Mouse (Mus musculus): ENCODE results near the gene Sftpd.

The Sftpd gene

DNA sequence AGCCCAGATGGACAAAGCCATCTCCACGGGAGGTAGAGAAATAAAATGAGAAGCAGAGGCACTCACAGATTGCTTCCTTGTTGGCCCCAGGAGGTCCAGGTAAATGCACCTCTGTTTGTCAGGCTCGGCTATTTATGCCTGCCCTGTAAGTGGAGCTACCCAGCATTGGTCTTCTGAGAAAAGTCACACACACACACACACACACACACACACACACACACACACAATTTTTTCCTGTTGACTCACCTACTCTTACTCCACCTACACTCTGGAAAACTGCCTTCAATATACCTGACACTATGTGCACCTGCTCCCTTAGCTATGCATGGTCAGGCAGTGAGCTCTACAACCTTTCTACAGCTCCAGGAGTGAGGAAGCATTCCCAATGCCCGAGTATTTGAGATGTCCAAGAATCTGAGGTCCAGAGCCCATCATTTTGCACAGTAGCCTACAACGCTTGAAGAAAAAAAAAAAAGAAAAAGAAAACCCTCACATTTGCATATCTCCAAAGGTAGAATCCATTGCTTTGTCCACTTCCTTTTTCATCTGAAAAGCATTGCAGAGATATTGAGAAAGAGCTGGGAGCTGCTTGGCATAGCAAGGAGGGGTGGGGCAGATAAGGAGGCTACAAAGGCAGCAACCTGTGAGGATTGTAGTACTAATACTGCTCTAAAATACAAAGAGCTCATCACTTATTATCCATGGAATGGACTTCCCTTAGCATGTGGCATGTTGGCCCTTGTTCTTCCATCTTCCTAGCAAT, at the start of gene Sftpd:
Sftpd (minus strand) TSS at position 91 of the 763 bp plus-strand sequence.
- no peak for DNase-seq

DNA sequence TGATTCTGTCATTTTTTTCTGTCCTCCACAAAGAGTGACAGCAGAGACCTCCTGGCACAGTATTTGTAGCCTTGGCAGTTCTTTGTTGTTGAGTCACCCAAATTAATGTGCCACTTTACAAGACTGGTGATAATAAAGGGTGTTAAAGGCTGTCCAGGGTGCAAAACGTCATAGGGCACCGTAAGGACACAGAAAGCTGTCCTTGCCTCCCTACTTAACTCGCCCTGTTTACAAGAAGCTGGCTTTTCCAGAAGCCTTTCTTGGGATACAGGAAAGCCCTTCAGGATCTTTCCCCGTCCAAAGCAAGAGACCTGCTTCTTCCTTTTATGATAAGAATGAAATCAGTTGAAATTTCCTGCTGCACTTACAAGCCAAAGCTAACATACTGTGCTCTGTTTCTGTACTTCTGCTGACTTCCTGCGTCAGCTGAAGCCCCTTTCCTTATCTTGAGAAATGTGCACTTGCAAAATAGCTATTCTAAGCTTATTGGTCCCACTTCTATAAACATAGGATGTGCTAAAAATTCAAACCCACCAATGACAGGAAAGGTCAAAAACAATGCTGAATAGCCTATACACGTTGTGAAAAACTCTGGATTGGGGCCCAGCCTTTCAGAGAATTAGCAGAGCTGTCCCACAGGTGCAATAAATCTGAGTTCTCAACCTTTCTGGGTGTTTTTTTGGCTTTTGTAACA, 13.2 kb upstream of the Sftpd start:
- DNase-seq = no peak

- DNase-seq = no peak
Observed at GRCm38 (mm10) chr14:41189496-41189895, 4.5 kb upstream of the Sftpd start.

DNA sequence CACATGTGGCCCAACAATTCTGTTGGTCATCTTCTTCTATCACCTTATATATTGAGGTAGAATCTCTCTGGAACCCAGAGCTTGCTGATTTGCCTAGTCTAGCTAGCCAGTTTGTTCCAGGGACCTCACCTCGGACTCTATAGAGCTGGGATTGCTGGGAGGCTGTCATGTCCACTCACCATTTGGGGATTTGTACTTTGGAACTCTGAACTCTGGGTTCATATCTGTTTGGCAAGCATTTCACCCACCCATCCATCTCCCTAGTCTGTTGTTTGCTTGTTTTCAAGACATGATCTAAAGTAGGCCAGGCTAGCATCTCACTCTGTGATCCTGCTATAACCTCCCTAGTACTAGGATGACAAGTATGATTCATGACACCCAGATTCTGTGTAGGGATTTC, 10.1 kb downstream of the Sftpd start:
- DNase-seq = no peak

- no peak for DNase-seq
Observed at GRCm38 (mm10) chr14:41170514-41170913, 14.4 kb downstream of the Sftpd start.

DNA sequence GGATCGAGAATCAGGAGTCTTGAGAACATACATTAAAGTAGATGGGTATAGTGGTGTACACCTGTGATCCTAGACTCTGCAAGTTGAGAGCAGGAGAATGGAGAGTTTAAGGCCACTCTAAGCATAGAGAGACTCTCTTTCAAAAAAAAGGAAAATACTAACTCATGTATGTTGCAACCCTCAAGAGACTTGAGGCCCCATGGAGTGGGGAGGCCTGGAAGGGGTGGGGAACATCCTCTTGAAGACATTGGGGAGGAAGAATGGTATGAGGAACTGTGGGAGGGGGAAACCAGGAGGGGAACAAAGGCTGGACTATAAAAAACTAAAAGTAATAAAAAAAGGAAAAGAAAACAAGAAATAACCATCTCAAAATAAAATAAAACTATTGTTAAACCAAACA, 16.4 kb downstream of the Sftpd start:
- DNase-seq = no peak

- DNase-seq = no peak
Observed at GRCm38 (mm10) chr14:41167278-41167677, 17.7 kb downstream of the Sftpd start.

DNA sequence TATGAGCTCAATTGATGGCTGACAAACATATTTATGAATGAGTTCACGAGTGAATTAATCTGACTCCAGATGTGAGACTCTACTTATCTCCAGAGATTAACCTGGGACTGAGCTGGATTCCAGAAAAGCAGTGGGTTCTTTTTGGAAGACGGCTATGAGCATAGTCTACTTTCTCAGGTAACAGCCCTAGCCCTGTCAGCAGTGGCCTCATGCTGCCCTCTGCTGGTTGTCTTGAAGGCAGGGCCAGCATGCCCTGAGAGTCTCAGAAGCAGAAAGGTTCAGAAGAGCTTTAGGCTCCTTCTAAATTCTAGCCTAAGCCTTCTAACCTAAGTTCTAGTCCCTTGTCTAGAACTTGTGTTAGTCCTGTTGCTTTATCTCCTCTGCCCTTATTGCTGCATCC, 22.3 kb downstream of the Sftpd start:
- peak; percentile 23 for DNase-seq

DNA sequence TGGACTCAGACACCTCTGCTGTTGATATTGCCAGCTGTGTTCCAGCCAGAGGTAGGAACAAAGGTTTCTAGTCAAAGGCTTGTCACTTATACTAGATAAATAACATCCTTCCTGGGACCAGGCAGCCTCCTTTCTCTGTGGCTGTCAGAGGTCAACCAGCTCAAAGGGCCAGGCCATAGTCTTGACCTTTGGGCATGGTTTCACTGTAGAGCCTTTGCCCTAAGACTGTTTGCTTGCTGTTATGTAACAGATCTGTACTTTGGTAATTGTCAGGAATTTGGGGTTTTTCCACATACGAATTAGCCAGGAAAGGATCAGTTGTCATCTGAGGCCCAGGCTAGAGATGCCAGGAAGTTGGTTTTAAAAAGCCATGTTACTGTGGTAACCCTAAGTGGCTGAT, 24.2 kb downstream of the Sftpd start:
- no peak for DNase-seq

GRCm38 (mm10) chr14:41160076-41160475, 24.9 kb downstream of the Sftpd start:
- DNase-seq = no peak

- DNase-seq = no peak
Observed at GRCm38 (mm10) chr14:41151220-41151898, 33.6 kb downstream of the Sftpd start, which contains the start of gene Mbl1. TSS of gene Mbl1 (plus strand) at chr14:41151458.

DNA sequence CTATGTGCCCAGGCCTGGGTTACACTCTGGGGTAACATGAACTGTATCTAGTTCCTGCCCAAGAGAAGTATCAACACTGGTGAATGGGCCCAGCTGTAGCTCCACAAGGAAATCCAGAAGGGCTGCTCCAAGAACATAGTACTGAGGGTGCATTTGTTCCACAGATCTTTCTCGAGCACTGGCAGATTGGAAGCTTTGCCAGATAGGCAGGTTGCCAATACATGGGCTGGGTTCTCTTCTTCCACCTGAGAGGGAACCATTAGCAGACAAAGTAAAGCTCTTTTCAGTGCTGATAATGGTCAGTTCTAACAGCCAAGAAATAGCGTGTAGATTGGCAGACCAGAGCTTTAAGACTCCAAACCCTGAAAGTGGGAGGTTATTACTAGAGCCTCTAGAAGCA, 37.6 kb downstream of the Sftpd start:
- no peak for DNase-seq

- DNase-seq = no peak
Observed at GRCm38 (mm10) chr14:41146922-41147321, 38.0 kb downstream of the Sftpd start.

GRCm38 (mm10) chr14:41146035-41146434, 38.9 kb downstream of the Sftpd start:
- DNase-seq = no peak

DNA sequence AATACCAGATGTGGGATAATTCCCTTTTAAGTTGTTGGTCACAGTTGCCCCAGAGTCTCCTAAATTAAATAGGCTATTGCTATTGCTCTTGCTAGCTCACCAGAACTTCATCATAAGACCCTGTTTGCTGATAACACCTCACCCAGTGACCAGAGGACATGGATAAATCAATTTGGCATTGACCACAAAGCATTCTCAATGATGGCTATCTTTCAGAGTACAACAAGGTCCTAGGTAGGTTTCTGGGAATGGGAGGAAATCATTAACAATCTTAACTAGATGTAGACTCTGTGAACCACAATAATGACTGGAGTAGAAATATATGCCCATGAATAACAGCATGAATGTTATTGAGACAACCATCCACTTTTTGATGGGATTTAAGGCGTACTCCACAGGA, 44.3 kb downstream of the Sftpd start:
- no peak for DNase-seq

GRCm38 (mm10) chr14:41137006-41137405, 47.9 kb downstream of the Sftpd start:
- DNase-seq = no peak

- DNase-seq = no peak
Observed at GRCm38 (mm10) chr14:41131540-41131939, 53.4 kb downstream of the Sftpd start, which contains the start of gene Sftpa1. TSS of gene Sftpa1 (plus strand) at chr14:41131782.

GRCm38 (mm10) chr14:41127997-41128396, 57.0 kb downstream of the Sftpd start:
- peak; percentile 36 for DNase-seq

GRCm38 (mm10) chr14:41124683-41125082, 60.3 kb downstream of the Sftpd start:
- DNase-seq = no peak

Data from retina, postnatal 1 day (tissue).